Mouse (Mus musculus) heart, adult 9 months (tissue): ENCODE data around the gene Rras.

Source experiments
- DNase-seq, 2 experiments: peaks; one replicate each; pipeline ENCODE4 v3.0.0; 2022; ENCODE audit warnings: low spot score in 2 of 2

Gene Rras

GRCm38 (mm10) chr7:45025601-45026220, 8.0 kb downstream of the Rras start:
- no peak for DNase-seq

- no peak for DNase-seq
These were observed 8.5 kb downstream of the Rras start for GRCm38 (mm10) chr7:45026256-45026655.

DNA sequence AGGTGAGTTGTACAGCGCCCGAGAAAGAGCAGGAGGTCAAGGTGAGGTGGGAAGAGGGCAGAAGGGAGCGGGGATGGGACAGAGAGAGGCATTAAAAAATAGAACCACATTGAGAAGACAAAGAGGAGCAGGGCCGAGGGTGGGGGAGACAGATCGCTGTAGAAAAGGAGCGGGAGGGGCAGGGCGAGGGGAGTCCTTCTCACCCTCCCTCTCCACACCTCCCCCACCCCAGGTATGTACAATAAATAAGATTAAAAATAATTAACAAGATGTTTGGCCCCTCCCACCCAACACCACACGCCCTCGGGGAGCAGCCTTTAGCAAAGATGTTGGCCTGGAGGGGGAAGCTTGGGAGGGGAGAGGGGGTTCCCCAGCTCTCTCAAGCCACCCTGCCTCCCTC, 10.0 kb downstream of the Rras start:
- no peak for DNase-seq

DNA sequence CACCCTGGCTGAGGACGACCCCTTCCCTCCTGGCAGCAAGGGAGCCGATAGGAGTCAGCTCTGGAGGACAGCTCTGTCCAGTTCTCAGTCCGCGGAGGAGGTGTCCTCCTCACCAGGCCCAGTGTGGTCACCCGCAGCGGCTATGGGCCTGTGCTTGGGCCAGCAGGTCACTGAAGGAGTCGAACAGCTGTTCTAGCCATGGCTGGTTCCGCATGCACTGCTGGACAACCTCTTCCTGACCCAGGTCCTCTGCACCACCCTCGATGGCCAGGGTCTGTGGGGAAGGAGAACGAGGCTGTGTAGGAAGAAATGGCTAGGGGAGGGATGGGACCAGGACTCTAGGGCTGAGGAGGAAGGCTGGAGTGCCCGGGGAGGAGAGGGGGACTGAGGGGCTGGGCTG, 10.6 kb downstream of the Rras start:
- DNase-seq = no peak

- DNase-seq = no peak
These were observed 12.2 kb downstream of the Rras start for GRCm38 (mm10) chr7:45029995-45030394.

DNA sequence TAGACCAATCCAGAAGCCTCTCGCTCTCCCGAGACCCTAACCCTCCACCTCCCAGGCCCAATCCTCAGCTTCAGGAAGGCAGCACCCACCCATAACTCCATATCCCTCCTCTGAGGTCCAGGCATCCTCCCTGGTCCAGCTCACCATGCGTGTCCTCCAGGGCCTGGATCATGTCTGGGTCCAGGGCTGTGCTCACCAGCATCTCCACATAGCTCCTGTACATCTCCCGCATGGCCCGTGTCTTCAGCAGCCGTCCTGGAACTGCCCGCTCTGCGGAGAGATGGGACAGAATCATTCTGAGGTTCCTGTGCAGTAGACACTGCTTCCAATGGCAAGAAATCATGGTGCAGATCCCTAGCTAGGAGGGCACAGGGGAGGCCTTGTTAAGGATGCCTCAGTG, 13.1 kb downstream of the Rras start:
- DNase-seq = no peak

DNA sequence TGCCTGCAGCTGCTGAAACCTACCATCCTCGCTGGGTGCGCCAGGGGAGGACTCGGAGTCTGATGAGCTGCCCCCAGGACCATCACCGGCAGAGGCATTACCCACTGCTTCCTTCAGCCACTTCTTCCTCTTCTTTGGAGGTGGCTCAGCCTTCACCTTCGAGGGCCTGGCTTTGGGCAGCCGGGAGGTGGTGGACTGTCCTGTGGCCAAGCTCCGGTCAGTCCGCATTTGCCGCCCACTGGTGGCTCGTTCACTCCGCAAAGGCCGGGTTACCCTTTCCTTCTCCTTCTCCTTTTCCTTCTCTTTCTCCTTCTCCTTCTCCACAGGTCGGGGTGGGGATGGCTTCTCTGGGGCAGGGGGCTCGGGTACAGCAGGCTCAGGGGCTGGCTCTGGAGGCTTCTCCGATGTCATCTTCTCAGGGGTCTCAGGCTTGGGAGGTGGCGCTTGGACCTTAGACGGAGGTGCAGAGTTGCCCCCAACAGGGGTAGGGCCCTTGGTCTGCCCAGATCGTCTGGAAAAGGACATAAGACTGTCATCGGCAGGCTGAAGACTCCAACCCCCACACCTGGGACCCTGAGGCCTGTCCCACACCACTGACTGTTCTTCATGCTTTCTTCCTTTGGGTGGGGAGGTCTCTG, 16.1 kb downstream of the Rras start:
- no peak for DNase-seq

GRCm38 (mm10) chr7:45035631-45036030, 17.9 kb downstream of the Rras start:
- no peak for DNase-seq

- DNase-seq = no peak
These were observed 18.9 kb downstream of the Rras start for GRCm38 (mm10) chr7:45036702-45037101.

- no peak for DNase-seq
These were observed 20.1 kb downstream of the Rras start for GRCm38 (mm10) chr7:45037720-45038361.

GRCm38 (mm10) chr7:45038411-45038810, 20.6 kb downstream of the Rras start:
- no peak for DNase-seq

DNA sequence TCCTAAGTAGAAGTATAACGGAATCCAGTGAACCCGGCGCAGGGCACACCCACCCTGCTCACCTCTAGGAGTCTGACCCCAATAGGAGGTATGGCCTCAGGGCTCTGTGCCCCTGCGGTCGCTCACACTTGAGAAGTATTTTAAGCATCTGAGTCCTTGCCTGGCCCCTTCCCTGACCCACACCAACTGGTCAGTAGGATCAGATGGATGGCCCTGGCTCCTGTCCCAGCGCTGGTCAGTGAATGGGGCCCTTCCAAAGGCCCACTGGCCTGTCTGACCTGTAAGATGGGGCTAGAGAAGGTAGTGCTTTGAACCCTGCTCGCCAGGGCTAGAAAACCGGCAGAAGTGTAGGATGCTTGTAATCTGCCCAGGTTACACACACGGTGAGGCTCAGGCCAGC, 23.1 kb downstream of the Rras start:
- DNase-seq = no peak

GRCm38 (mm10) chr7:45043307-45043706, 25.5 kb downstream of the Rras start:
- no peak for DNase-seq

DNA sequence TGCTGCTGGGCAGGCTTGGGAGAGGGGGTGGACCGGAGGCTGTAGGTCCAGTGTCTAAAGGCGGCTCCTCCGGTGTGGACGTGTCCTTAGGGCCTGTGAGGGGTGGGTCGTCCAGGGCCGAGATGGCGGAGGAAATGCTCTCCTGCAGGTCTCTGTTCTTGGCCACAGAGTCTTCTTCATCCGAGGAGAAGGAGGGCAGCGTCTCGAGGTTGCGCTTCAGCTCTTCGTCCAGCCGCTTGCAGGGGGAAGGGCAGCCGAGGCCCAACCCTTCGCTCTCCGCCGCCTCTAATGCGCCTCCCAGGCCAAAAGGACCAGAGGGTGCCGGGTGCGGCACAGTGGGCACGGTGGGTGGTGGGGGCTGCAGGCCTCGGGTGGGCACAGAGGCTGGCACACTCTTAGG, 28.0 kb downstream of the Rras start:
- DNase-seq = no peak

GRCm38 (mm10) chr7:45046853-45047350, 29.1 kb downstream of the Rras start:
- DNase-seq = no peak

GRCm38 (mm10) chr7:45047491-45047890, 29.7 kb downstream of the Rras start:
- no peak for DNase-seq

DNA sequence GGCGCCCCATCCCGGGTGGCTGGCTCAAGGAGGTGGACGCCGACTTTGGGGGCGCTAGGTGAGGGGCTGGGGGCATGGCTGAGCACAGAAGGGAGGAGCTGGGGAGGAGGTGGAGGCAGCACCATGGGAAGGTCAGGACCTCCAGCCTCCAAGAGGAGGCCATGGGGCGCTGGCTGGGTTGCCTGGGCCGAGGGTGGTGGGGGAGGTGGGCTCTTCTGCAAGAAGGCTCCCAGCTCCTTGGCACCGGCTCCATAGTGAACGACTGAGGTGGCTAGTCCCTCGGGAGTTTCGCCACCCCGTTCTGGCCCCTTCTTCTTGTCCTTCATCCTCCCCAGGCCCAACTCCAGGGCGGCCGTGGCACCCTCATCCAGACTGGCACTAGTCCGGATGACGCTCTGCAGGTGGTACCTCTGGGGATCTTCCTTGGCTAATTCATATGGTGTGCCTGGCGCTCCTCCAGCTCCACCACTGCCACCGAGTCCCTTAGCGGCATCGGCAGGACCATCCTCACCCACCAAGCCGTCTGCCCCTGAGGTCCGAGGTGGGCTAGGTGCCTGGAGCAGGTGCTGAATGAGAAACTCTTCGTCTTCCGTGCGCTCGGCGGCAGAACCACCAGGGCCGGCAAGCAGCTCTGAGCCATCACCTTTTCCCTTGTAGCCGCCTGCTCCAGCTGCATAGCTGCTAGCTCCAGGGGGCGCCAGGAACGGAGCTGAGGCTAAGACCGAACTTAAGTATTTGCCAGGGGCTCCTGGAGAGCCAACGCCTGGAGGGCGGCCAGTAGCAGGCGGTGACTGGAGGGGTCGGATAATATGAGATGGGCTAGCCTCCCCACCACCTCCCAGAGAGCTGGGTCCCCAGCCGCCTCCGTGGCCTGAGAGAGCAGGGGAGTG, 30.5 kb downstream of the Rras start:
- no peak for DNase-seq

GRCm38 (mm10) chr7:45048923-45049657, 31.3 kb downstream of the Rras start:
- DNase-seq = no peak

- DNase-seq = peak; percentile 73 to 86
These were observed 33.3 kb downstream of the Rras start for GRCm38 (mm10) chr7:45050945-45051600.

- DNase-seq = no peak
These were observed 33.8 kb downstream of the Rras start for GRCm38 (mm10) chr7:45051601-45051974.
